Mouse (Mus musculus): ENCODE data around the gene Cenpl.
"Not testable (repeated sequence)": the region's sequence is repeated elsewhere in the genome, so short reads cannot be mapped to it uniquely, and the experiment has no call there.

Gene Cenpl

DNA sequence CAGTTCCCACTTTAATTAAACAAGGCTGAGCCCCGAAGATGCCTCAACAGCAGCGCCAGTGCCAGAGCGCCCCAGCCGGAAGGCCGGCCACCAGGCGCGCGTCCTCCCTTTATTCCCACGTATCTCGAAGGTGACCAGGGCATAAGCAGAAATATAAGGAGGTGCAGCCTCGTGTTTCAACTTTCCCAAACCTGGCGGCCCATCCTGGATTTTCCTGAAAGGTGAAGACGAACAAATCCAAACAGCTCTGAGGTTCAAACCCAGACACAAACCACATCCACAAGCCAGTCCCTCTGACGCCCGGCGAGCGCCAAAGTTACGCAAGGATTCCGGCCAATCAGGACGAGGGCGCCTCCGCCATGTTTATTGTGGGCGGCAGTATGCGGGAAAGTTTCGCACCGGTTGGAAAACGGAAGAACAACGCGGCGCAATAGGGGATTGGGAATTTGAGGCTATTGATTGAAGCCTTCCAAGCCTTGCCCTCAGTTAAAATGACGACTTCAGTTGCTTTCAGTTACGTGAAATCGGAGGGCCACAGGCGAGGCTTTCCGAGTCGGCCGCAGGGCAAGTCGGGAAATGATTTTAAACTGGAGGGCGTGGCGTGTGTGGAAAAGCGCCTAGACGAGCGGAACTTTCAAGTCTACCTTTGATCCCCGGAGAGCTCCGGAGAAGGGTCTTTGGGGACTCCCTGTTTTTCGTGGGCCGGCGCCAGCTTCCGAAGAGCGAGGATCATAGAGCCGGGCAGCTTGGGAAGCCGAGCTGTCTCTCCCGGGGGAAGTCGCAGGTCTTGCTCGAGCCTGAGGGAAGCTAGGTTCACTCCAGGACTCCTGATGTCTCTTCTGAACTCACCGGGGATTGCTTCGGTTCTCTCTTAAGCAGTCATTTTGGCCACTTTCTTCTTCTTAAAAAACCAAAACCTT lies at the start of gene Cenpl, which contains the start of gene Dars2:
Gene Cenpl (plus strand): TSS at position 362 of the 920 bp plus-strand sequence.
Gene Dars2 (minus strand): TSS at position 307 of the 920 bp plus-strand sequence.
- DNase-seq: peak; percentile 83 to 88

DNA sequence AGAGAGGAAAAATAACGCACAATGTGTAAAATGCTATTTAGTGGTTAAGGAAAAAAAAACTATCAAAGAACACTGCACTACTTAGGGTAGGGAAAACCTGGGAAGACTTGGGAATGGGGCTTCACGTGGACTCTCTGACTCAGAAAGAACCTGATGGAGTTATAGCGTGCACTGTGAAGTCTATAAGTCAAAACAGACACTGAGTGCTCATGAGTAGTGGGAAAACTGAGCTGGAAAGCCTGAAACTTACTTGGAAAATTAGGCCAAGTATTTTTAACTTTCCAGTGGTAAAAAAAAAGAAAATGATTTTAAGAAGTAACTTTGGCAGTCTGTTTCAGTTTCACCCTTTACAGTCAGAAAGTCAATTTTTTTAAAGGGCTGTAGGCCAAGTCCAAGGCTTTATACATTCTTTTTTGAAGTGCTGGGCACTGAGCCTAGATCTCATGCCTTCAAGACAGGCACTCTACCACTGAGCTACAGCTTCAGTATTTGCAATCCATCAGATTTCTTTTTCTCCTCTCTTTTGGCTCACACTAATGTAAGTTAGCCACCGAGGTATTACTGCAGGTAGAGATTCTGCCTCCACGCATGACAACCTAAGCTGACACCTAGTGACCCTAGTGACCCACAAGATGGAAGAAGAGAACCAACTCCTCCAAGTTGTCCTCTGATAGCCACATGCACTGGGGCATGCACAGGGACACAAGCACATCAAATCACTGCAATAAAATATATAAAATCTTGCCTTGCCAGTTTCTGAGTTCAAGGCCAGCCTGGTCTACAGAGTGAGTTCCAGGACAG lies 44.9 kb upstream of the Cenpl start:
- DNase-seq: no peak

DNA sequence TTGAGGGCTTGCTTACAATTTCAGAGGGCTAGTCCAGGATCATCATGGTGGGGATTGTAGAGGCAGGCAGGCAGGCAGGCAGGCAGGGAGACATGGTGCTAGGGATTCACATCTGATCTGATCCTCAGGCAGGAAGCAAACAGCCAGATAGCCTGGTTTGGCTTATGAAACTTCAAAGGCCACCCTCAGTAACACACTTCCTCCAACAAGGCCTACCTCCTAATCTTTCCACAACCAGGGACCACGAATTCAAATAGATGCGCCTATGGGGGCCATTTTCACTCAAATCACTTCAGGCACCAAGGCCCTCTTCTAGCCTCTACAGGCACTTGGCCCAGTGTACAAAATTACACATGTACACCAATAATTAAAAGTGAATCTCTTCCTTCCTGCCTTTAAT lies 43.3 kb upstream of the Cenpl start:
- DNase-seq: no peak

DNA sequence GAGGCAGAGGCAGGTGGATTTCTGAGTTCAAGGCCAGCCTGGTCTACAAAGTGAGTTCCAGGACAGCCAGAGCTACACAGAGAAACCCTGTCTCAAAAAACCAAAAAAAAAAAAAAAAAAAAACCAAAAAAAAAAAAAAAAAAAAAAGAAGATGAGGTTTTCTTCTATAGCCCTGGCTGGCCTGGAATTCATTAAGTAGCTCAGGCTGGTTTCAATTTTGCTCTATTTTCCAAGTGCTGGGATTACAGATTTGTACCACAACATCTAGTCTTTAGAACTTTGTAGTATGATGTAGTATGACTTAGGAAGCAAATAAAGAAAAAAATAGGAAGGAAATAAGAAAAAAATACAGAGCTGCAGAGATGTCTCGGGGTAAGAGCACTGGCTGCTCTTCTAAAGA lies 42.1 kb upstream of the Cenpl start:
- DNase-seq: not testable (repeated sequence)

DNA sequence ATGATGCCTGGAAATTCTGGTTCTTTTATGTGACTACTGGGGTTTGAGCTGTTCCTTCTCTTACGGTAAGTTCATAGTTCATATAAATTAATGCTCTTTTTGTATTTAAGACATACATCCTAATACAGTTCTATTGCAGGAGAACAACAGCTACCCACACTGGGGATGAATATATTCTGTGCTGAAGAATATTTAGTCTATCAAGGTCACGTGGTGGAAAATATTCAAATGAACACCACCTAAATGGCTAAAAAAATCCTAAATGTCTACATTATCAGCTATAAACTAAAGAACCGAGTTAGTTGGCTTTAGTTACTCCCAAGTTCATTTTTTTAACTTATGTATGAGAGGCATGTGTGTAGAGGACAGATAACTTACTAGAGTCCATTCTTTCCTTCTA lies 40.5 kb upstream of the Cenpl start:
- DNase-seq: no peak

DNA sequence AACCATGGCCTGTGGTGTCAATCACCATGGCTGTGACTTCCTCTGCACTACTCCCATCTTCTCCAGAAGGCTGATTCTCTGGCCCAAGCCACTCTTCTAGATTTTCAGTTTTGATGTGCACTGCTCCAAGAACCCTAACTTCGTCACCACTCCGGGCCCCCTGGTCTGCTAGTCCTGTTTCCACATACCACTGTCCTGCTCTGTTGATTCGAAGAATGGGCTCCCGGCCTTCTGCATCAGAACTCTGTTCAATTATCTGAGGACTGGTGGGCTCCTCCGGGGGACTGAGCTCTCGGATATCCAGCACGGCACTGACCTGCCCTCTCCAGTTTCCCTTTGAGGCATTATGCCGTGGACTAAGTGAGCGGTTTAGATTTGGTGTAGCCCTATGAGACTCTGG lies 38.6 kb upstream of the Cenpl start:
- DNase-seq: no peak

DNA sequence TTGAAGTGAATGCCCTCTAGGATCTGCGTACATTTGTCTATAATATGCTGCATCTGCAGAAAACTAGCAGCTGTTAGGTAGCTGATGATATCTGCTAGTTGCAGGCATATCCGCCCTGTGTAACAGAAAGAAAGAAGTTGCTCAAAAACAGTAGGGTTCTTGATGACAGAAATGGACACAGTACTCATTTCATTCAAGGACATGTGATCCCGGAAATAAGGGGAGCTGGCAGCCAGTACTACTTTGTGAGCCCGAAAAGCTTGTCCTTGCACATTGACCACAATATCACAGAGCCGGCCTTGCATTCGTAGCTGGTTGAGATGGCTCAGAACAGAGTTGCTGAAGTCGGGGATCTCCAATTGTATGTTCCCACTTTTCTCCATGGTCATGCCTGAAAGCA lies 38.2 kb upstream of the Cenpl start:
- DNase-seq: no peak

DNA sequence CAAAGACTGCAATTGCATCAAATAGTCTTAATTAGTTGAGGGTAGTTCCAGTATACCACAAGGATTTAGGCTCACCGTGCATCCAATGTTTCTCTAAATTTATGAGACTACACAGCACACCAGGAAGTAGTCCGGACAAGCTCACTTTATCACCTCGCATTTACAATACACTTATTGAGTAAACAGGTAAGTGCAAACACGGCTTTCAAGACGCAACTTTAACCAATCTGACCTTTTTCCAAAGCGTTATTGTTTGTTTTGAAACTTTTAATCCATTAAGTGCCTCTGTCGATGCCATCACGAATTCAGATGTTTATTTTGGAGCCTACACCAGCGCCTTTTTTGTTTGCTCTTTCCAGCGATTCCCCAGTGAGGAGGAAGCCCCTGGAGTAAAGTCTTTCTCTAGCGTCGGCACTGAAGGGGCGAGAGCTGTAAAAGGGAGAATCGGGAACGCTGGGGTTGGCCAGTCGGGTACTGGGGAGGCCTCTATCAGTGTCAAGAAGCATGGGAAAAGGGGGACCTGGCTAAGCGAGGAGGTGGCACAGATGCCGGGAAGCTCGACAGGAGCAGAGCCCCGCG lies 36.6 kb upstream of the Cenpl start:
- DNase-seq: no peak

DNA sequence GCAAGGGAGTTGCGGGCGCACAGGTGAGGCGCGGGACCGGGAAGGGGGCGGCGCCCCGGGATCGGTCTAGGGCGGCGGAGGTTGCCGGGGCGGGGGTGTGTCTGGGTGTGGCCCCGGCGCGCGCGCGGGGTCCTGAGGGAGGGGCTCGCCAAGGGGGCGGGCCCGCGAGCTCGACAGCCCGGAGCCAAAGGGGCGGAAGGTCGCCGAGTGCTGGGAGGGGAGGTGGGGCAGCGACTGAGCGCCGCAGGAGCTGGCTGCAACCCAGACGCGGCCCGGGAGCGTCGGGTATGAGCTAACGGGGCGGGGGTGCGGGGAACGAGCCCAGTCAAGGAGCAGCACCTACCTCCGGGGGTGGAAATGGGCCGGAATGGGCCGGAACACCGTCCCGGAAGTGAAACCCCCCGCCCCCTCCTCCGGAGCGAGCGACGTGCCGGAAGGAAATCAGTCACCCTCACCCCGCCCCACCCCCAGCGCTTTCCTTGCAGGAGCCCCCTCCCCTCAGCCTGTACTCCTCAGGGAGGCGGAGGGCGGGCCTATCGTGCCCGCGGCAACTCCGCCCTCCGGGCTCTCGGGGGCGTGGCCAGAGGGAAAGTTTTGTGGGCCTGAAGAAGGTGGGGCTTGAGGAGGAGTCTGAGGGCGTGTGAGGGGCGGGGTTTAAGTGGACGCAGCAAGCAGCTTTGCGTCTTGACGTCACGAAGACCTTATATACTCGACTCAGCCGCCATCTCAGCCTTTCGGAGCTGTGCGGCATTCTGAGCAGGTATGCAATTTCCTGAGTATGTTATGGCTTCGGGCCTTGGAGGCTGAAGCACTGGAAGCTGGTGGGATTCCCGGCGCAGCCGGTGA lies 35.9 kb upstream of the Cenpl start, which contains the start of gene Zbtb37:
Gene Zbtb37 (minus strand): TSS at position 415 of the 846 bp plus-strand sequence.
- peak; percentile 98 for DNase-seq

DNA sequence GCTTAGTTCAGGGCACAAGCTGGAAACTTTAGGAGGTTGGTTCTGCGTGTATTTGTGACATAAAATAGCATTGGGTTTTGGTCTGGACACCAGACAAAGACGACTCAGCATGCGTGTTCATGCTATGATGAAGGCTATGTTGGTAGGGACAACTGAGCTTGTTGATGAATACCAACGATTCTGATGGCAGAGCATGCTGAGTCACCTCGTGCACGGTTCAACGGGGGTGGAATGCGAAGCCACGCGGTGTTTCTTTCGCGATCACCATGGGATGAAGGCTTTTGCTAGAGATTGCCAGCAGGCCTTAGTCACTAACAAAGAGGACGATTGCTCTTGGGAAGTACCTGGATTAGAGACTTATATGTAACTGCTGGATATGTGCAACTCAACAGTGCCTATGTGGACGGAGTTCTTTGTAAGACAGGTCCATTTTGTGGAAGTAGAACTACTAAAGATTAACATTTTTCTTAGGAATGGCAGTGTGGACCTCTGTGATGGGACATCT lies 35.2 kb upstream of the Cenpl start:
- no peak for DNase-seq

DNA sequence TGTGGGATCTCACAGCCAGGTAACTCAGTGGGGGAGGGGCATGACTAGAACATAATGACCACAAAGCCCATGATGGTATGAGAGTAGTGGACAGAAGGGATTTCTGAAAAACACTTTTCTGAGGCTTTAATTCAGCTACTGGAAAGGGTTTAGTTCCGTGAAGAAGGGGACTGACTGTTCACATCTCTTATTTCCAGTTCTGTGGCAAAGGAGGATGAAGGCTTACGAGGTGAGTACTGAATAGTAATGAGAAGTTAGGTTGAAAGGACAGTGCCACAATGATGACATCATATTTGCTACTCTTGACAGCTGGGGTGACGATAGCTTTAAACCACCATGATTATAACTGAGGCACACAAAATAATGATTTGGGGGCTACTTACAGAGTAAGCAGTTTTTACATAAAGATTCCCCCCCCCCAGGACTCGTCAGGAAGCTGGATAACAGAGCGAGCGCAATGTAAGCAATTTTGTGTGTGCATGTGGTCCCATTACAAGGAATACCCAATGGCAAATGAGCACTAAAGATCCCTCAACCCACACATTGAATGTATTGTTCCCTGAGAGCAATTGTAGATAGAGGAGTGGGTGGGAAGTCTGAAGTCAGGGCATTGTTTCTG lies 34.6 kb upstream of the Cenpl start:
- DNase-seq: no peak

DNA sequence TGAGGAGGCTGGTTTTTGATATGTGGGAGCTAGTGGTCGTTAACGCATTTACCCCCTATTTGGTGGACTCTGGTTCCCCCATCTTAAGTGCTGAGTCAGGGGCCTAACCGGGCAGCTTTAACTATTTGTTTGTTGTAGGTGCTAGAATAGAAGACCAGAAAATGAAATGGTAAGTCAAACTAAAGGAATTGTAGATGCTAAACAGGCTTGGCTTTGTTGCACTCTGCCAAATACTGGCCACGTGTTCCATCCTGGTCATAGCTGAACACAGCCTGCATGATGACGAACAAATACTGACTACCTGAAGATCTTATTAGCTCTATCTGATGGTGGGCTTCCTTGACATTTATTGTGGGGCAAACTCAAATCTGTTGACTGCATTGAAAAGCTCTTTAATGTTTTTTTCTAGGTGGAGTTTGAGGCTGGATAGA lies 34.1 kb upstream of the Cenpl start:
- DNase-seq: no peak

DNA sequence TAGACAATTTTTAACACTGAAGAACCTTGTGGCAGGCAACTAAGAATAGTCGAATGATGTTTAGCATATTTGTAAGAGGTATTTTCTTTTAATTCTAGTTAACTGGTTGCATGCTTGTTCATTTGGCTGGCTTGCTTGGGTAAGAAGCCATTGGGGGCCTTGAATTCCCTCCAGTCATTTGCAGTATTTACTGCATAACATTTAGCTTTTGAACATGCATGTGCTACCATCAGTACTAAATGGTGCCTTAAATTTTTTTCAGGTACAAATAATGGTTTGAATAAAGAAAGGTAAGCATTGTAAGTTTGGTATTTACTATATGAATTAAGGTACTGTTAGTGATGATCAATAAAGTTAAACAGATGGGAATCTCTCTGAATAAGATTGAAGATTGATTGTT lies 33.5 kb upstream of the Cenpl start:
- DNase-seq: no peak

DNA sequence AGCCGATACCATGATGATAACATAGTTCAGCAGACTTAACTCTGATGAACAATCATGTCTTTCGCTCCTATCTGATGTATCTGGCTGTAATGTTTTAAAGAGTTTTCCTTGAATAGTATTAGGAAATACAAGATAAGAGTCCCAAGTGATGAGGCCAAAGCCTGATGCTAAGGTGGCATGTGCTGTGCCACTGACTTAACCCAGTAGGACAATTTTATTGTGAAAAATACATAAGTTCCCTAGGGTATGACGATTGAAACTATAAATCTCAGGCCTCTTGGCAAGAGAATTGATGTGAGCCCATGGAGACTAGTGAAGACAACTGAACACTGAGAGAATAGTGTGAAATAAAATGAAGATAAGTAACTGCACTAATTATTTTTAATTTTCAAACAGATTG lies 32.9 kb upstream of the Cenpl start:
- DNase-seq: no peak

DNA sequence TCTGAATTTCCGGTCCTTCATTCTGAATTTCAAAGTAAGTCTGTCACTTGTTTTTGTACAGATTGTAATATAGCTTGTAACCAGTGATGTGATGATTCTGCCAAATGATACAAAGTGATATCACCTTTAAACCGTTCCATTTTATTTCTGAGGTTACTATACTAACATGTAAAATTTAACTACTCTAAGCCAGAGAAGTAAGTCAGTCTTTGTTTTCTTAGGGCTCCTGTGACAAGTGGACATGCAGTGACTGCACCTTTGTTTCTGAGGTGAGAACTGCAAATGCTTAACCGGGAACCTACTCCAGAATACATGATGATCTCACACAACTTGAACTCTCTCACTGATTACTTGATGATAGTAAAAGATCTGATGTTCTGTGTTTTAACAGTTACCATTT lies 32.5 kb upstream of the Cenpl start:
- DNase-seq: no peak

DNA sequence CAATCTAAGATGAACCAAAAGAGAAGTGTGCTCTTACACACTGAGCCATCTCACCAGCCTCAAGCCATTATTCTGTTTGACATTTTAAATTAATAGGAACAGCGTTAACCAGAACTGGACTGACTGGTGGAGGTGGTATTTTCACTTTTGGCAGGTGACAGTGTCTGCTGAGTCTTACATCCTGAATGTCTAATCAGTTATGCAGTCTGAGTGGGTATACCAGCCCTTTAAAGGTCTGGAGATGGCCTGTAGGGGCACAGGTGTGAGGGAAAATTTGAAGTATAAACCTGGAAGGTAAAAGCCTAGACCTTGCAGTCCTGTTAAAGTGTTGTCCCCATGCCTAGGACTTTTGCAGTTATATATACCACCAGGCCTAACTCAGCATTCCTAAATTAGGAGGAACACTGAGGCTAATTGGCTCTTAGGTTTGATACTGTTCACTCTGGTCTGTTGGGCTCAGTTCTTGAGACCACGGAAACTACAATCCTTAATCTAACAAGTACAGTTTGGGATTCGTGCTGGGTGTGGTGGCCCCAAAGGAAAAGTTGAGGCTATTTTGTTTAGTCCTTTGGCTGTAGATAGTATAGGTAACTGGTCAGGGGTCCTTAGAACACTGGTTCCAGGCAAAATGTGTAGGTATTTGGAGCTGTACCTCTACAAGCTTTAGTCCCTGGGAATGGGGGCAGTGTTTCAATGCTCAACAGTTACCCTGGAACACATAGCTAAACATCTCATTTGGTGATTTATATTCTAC lies 31.4 kb upstream of the Cenpl start:
- no peak for DNase-seq

DNA sequence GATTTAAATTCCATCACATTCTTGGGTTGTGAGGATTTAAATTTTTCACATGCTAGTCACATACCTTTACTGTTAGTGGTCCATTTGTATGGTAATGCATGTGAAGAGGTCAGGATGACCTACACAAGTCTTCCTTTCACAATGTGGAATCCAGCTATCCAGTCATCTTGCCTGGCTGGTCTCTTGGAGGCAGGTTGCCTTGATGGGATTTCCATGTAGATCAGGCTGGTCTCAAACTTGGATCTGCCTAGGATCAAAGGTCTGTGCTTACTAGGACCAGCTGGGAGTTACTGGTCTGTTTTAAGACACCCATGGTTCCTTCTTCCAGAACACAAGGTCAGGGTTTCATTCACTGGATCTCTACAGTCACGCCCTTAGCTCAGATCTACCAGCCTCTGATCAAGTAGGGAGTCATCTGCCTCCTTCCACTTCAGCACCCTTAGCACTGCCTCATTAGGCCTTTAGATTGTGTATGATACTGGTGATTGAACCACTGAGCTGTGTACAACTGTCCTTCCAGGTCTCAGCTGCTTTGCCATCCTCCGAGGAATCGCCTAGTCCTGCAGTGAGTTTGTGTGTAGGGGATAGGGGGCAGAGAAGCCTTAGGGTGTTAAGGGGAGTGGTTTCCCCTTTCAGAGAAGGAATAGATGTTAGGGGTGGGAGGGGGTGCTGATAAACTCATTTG lies 30.6 kb upstream of the Cenpl start:
- no peak for DNase-seq

DNA sequence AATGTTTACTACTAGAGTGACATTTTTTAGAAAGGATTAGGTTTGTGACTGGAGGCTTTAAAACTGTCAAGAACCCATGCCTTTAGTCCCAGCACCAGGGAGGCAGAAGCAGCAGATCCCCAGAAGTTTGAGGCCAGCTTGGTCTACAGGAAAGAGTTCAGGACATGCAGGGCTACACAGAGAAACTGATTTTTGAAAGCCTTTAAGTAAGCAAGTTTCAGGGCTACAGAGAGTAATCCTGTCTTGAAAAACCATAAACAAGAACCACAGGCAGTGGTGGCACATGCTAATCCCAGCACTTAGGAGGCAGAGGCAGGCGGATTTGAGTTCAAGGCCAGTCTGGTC lies 30.1 kb upstream of the Cenpl start:
- DNase-seq: no peak

DNA sequence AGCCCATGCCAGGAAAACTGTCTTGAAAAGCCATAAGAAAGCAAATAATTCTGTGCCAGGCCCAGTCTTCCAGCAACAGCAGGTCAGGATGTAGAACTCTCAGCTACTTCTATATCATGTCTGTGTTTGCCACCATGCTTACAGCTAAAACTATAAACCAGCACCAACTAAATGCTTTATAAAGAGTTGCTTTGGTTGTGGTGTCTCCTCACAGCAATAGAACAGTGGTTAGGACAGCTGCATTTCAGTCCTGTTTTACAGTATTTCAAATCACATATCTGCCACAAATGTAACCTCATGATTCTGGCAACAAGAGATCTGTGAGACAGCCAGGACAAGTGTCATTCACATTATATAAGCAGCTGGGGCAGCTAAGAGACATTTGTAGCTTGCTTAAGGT lies 29.7 kb upstream of the Cenpl start:
- no peak for DNase-seq

DNA sequence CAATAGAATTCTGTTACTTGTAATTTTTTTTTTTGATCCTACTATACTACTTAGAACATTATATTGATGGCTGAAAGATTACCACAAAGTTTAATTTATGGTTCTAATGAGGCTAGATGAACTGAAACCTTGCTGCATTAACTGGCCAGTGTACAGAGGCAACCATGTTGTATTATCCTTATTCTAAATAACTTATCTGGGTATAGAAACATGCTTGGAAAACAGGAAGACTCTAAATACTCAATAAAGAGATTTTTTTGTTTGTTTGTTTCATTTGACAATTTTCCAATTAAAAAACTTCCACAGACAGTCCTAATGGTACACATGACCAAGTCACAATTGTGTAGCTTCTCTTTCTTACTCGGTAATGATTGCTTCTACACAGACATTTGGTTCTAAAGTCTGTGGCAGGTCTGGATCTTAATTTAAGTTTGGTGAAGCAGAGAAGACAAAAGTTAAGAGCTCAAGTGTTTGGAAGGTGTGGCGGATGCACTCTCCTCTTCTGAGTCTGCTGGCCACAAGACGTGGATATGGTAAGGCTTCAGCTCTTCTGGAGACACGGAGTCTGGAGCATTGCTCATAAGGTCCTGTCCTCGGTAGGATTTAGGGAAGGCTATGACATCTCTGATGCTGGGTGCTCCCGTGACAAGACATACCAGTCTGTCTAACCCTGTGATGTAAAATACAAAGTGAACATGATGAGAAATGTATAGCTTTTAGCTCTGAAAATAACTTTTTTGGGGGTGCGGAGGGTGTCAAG lies 29.1 kb upstream of the Cenpl start:
- DNase-seq: no peak

Measured in spleen, adult 18-20 months (tissue).